27 mouse cellular contexts compared by ENCODE assay signal in genomic region chr5:89106217-89106616, GRCm38 (mm10).
DNase-seq lines count a peak whose midpoint lies in the region; ATAC-seq lines count a peak whose summit lies in the region.
"Had no signal": no experiment of that assay in that cellular context is flagged by ENCODE, and none has a peak within 500 bp of the region (broad histone marks: within the 10 kb centered on the region; RNA-seq: fewer than 3 reads in every experiment).

No protein-coding gene starts in this region.

- H3K4me2 ChIP-seq in kidney, embryonic 15.5 days, result no peak overlapping the region
- H3K4me2 ChIP-seq: forebrain, embryonic 12.5 days; heart, embryonic 13.5 days; limb, embryonic 15.5 days; liver, embryonic 15.5 days; midbrain, embryonic 12.5 days had no signal

- H3K36me3 ChIP-seq in kidney, embryonic 15.5 days, result no peaks in the 10 kb centered on the region
- H3K36me3 ChIP-seq: forebrain, embryonic 12.5 days; G1E; heart, embryonic 13.5 days; limb, embryonic 15.5 days; liver, embryonic 15.5 days; midbrain, embryonic 12.5 days had no signal

- no peak for DNase-seq in kidney, postnatal 14 days
- peak; percentile 5 for DNase-seq in ZHBTc4 (ENCODE audit: low read depth, low spot score)
- DNase-seq in embryo, embryonic 9.5 days (ENCODE audit: extremely low spot score), result peak; percentile 19
- DNase-seq in mesoderm, embryonic 11.5 days (ENCODE audit: low read depth, low spot score), result peak; percentile 34
- DNase-seq in adrenal gland, postnatal 25 days, result no peak
- DNase-seq: adrenal gland, adult 8-10 months; cerebellum, adult 18-20 months; cerebellum, postnatal 14 days; gastrocnemius, postnatal 14 days; heart, adult 18-20 months; heart, postnatal 14 days; kidney, postnatal 25 days; retina, postnatal 1 day; right cerebral cortex, postnatal 25 days; spleen, adult 18-20 months had no signal

- H3K9ac ChIP-seq in kidney, embryonic 15.5 days, result no peak overlapping the region
- H3K9ac ChIP-seq: forebrain, embryonic 12.5 days; heart, embryonic 13.5 days; limb, embryonic 15.5 days; liver, embryonic 15.5 days; midbrain, embryonic 12.5 days had no signal

- H3K27ac ChIP-seq in kidney, embryonic 15.5 days, result no peak overlapping the region
- H3K27ac ChIP-seq: forebrain, embryonic 12.5 days; heart, embryonic 13.5 days; hindbrain, postnatal 0 days; limb, embryonic 15.5 days; liver, embryonic 15.5 days; midbrain, embryonic 12.5 days had no signal

- H3K9me3 ChIP-seq in kidney, embryonic 15.5 days (replicated peaks), result no peaks in the 10 kb centered on the region
- H3K9me3 ChIP-seq: forebrain, embryonic 12.5 days; heart, embryonic 13.5 days; limb, embryonic 15.5 days; liver, embryonic 15.5 days; midbrain, embryonic 12.5 days had no signal

- 0 out of 2 replicates have a peak, but pooled peaks have one; percentile 62 for ATAC-seq in kidney, embryonic 15.5 days (replicated peaks; ENCODE audit: low FRiP score)
- ATAC-seq in activated CD4-positive, CD25-positive, alpha-beta regulatory T cell, adult 4 months, result no peak
- ATAC-seq: hindbrain, postnatal 0 days; intestine, postnatal 0 days; Patski had no signal

- no peaks in the 10 kb centered on the region for H3K4me1 ChIP-seq in kidney, embryonic 15.5 days
- H3K4me1 ChIP-seq: forebrain, embryonic 12.5 days; limb, embryonic 15.5 days; liver, embryonic 15.5 days; midbrain, embryonic 12.5 days had no signal

- H3K4me3 ChIP-seq in kidney, embryonic 15.5 days (replicated peaks), result no peak overlapping the region
- H3K4me3 ChIP-seq: erythroblast, embryonic 14.5 days; forebrain, embryonic 12.5 days; heart, embryonic 13.5 days; limb, embryonic 15.5 days; liver, embryonic 15.5 days; midbrain, embryonic 12.5 days had no signal

- H3K27me3 ChIP-seq in kidney, embryonic 15.5 days, result no peaks in the 10 kb centered on the region
- H3K27me3 ChIP-seq: forebrain, embryonic 12.5 days; heart, embryonic 13.5 days; limb, embryonic 15.5 days; liver, embryonic 15.5 days; midbrain, embryonic 12.5 days; Patski had no signal

Comparison
In these comparisons a context has a peak if more than half of its experiments do, and no peak if none do; other contexts are left out.
1. DNase-seq: peak in ZHBTc4 (single experiment), embryo, embryonic 9.5 days (single experiment) and mesoderm, embryonic 11.5 days (single experiment); none in kidney, postnatal 14 days (single experiment) and adrenal gland, postnatal 25 days (single experiment).